Mouse (Mus musculus): ENCODE measurements around the gene Sult1c2.
"Not testable (repeated sequence)": the region's sequence is repeated elsewhere in the genome, so short reads cannot be mapped to it uniquely, and the experiment has no call there.

Sult1c2 gene

DNA sequence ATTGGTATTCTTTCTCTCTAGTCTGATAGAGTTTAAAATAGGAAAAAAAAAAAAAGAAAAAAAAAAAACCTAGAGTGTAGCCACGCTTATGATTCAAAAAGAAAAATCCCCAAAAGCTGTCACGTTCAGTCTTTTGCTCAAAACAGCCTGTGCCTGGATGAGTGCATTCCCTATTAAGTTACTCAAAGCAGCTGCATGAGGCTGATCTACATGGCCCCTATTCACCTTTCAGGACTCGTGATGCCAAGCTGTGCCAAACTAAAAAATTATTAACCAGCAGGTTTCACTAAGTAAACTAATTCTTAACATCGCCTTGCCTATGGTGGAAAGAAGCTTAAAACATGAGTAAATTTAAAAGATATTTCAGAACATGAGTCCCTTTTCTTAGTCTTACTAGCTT is at the start of gene Sult1c2:
TSS of gene Sult1c2 (minus strand) at position 134 of the 400 bp plus-strand sequence.
- Histone ChIP-seq H3K27me3 (ENCODE audit: control insufficient read depth, insufficient read depth, low read length, poor library complexity, severe bottlenecking) (no peaks in the 10 kb centered on the region), H3K36me3 (ENCODE audit: control insufficient read depth, insufficient read depth, low read length, poor library complexity, severe bottlenecking) (no peaks in the 10 kb centered on the region)
- no peak for DNase-seq (ENCODE audit: low read depth, low spot score)

DNA sequence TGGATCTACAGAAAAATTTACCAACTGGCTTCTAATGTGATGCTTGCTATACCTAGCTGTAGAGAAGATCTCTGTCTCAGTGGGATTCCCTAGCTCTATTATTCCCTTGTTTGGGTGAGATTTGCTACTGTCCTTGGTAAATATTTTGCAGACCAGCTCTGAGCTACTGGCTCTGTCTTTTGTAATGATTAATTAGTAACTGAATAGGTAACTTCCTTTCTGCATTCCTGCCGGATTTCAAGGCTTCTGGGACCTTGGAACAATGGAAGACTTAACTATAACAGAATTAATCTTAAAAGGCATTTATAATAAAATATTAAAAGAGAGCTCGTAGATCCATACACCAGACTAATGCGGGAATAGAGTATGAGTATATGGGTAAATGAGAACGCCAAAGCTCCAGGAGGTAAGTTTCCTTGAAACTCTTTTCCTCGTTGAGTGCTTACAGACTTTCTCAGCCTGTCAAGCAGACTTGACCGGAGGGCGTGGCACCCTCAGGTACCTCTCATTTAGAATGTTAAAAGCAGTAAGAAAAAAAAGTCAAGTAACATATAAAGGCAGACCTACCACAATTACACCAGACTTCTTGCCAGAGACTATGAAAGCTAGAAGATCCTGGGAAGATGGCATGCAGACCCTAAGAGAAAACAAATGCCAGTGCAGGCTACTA is 33.0 kb upstream of the Sult1c2 start:
- H3K27me3 ChIP-seq (ENCODE audit: control insufficient read depth, insufficient read depth, low read length, poor library complexity, severe bottlenecking); DNase-seq (ENCODE audit: low read depth, low spot score); H3K36me3 ChIP-seq (ENCODE audit: control insufficient read depth, insufficient read depth, low read length, poor library complexity, severe bottlenecking): not testable (repeated sequence)

DNA sequence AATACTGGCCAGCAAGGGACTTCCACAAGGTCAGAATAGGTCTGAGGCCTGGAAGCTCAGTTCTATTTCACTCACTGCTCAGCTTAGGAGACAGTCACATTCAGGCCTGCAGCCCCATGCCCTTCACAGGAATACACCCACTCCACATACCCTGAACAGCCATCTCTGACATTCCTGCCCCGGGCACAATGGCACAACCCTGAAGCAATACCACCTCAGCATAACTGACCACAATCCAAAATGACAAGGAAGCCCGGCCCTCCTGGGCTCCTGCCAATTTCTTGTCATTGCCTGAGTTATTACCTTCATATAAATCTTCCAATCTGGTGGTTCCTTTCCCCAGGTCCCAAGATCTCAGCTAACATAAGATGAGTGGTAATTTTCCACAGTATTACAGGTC is 28.3 kb upstream of the Sult1c2 start:
- no peaks in the 10 kb centered on the region for H3K27me3 ChIP-seq (ENCODE audit: control insufficient read depth, insufficient read depth, low read length, poor library complexity, severe bottlenecking)
- H3K36me3 ChIP-seq (ENCODE audit: control insufficient read depth, insufficient read depth, low read length, poor library complexity, severe bottlenecking), result no peaks in the 10 kb centered on the region
- no peak for DNase-seq (ENCODE audit: low read depth, low spot score)

- Histone ChIP-seq H3K36me3 (ENCODE audit: control insufficient read depth, insufficient read depth, low read length, poor library complexity, severe bottlenecking) (no peaks in the 10 kb centered on the region), H3K27me3 (ENCODE audit: control insufficient read depth, insufficient read depth, low read length, poor library complexity, severe bottlenecking) (no peaks in the 10 kb centered on the region)
- DNase-seq (ENCODE audit: low read depth, low spot score), result no peak
These were observed 26.1 kb upstream of the Sult1c2 start for GRCm38 (mm10) chr17:53872192-53872591.

- no peaks in the 10 kb centered on the region for H3K27me3 ChIP-seq (ENCODE audit: control insufficient read depth, insufficient read depth, low read length, poor library complexity, severe bottlenecking)
- no peak for DNase-seq (ENCODE audit: low read depth, low spot score)
These were observed 23.8 kb upstream of the Sult1c2 start for GRCm38 (mm10) chr17:53869931-53870330.

GRCm38 (mm10) chr17:53865260-53865955 is 19.3 kb upstream of the Sult1c2 start:
- Histone ChIP-seq H3K36me3 (ENCODE audit: control insufficient read depth, insufficient read depth, low read length, poor library complexity, severe bottlenecking) (no peaks in the 10 kb centered on the region), H3K27me3 (ENCODE audit: control insufficient read depth, insufficient read depth, low read length, poor library complexity, severe bottlenecking) (no peaks in the 10 kb centered on the region)
- no peak for DNase-seq (ENCODE audit: low read depth, low spot score)

More at GRCm38 (mm10) chr17:53869931-53870330, 23.8 kb upstream of the Sult1c2 start:
- H3K36me3 ChIP-seq (ENCODE audit: control insufficient read depth, insufficient read depth, low read length, poor library complexity, severe bottlenecking), result no peaks in the 10 kb centered on the region

- no peaks in the 10 kb centered on the region for H3K36me3 ChIP-seq (ENCODE audit: control insufficient read depth, insufficient read depth, low read length, poor library complexity, severe bottlenecking)
- DNase-seq (ENCODE audit: low read depth, low spot score), result no peak
- H3K27me3 ChIP-seq (ENCODE audit: control insufficient read depth, insufficient read depth, low read length, poor library complexity, severe bottlenecking), result no peaks in the 10 kb centered on the region
These were observed 14.4 kb upstream of the Sult1c2 start for GRCm38 (mm10) chr17:53860548-53860947.

DNA sequence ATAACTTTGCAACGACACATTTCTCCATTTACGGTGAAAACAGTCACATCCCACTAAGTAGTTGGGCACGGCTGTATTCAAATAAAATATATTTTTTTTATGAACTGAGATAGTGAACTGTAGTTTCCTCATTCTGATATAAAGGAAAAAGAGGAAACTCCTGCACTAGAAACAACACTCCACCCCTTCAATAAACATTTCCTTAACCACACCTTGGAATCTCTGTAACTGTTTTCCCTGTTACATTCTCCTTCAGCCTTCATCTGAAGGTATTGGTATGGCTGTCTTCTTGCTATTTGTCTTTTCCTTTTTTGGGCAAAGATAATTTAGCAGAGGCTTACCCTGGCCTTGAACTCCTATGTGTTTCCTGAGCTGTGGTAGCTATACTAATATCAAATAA is 8.9 kb upstream of the Sult1c2 start:
- Histone ChIP-seq H3K36me3 (ENCODE audit: control insufficient read depth, insufficient read depth, low read length, poor library complexity, severe bottlenecking) (no peaks in the 10 kb centered on the region), H3K27me3 (ENCODE audit: control insufficient read depth, insufficient read depth, low read length, poor library complexity, severe bottlenecking) (no peaks in the 10 kb centered on the region)
- DNase-seq (ENCODE audit: low read depth, low spot score), result no peak

- Histone ChIP-seq H3K36me3 (ENCODE audit: control insufficient read depth, insufficient read depth, low read length, poor library complexity, severe bottlenecking) (no peaks in the 10 kb centered on the region), H3K27me3 (ENCODE audit: control insufficient read depth, insufficient read depth, low read length, poor library complexity, severe bottlenecking) (no peaks in the 10 kb centered on the region)
- no peak for DNase-seq (ENCODE audit: low read depth, low spot score)
These were observed 343 bp downstream of the Sult1c2 start for GRCm38 (mm10) chr17:53845796-53846195.

- Histone ChIP-seq H3K27me3 (ENCODE audit: control insufficient read depth, insufficient read depth, low read length, poor library complexity, severe bottlenecking) (no peaks in the 10 kb centered on the region), H3K36me3 (ENCODE audit: control insufficient read depth, insufficient read depth, low read length, poor library complexity, severe bottlenecking) (no peaks in the 10 kb centered on the region)
- DNase-seq (ENCODE audit: low read depth, low spot score), result peak; percentile 1
These were observed 12.8 kb downstream of the Sult1c2 start for GRCm38 (mm10) chr17:53833366-53833765.

DNA sequence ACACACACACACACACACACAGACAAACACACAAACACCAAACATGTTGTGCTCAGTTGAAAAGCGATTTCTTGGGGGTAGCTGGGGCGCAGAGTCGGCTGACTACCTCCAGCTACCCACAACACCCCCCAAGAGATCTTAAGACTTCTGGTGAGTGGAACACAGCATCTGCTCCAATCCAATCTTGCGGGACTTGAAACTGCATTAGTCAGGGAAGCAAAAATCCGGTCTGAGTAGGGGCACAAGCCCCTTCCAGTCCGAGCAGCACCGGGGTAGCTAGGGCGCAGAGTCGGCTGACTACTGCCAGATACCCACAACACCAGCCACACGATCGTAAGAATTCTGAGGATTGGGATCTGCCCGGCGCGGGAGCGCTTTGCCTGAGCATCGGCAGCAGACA is 42.2 kb downstream of the Sult1c2 start:
- not testable (repeated sequence) for H3K27me3 ChIP-seq (ENCODE audit: control insufficient read depth, insufficient read depth, low read length, poor library complexity, severe bottlenecking); H3K36me3 ChIP-seq (ENCODE audit: control insufficient read depth, insufficient read depth, low read length, poor library complexity, severe bottlenecking); DNase-seq (ENCODE audit: low read depth, low spot score)

DNA sequence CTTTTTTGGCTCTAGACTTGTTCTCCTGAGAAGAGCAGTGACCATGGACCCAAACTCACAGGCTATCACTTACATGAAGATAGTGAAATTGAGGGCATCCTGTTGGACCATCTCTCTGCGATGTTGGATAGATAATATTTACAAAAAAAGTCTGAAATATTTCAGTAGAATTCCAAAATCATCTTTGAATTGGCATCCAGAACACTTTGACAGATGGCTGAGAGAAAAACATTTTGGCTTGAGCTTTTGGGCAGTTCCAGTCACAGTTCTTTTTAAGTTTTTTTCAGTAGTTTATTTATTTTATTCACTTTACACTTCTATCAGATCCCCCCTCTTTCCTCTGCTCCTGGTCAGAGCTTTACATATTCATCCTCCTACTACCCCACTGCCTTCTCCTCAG is 62.8 kb downstream of the Sult1c2 start:
- DNase-seq (ENCODE audit: low read depth, low spot score), result no peak
- H3K36me3 ChIP-seq (ENCODE audit: control insufficient read depth, insufficient read depth, low read length, poor library complexity, severe bottlenecking), result no peaks in the 10 kb centered on the region
- H3K27me3 ChIP-seq (ENCODE audit: control insufficient read depth, insufficient read depth, low read length, poor library complexity, severe bottlenecking), result no peaks in the 10 kb centered on the region

Measured in splenic B cell, adult 2 months (primary cell).